Mouse (Mus musculus): ENCODE results near the gene Tmprss11a. TPM values are rescaled to one million over a fixed set of nuclear protein-coding genes. Genes with fewer than 3 reads are reported as not detected.

Tmprss11a gene
- total RNA-seq, 1 experiment from 2014 or later, result not detected

Other genes starting within 250 kb of the Tmprss11a start
- gene Tmprss11c, start 179.7 kb downstream of the Tmprss11a start, total RNA-seq (2017), result not detected in 2 replicates
- gene Tmprss11d, start 95.6 kb downstream of the Tmprss11a start, total RNA-seq (2017), result not detected in 2 replicates
- gene Tmprss11g, start 49.6 kb upstream of the Tmprss11a start, total RNA-seq (2017), result not detected in 2 replicates
- gene Tmprss11f, start 163.4 kb upstream of the Tmprss11a start, total RNA-seq (2017), result not detected in 2 replicates
- gene Tmprss11b, start 207.4 kb upstream of the Tmprss11a start, total RNA-seq (2017), result not detected in 2 replicates